Mouse (Mus musculus) layer of hippocampus, adult 18-20 months (tissue): Measurements from ENCODE around the gene Hnrnpdl. TPM values are rescaled to one million over a fixed set of nuclear protein-coding genes. Genes with fewer than 3 reads are reported as not detected.

Experiments
- DNase-seq, 2 experiments: peaks; one replicate each; pipeline ENCODE4 v3.0.0; 2022; ENCODE audit warnings: low spot score in 2 of 2
- total RNA-seq, 2 experiments: library from RNA; stranded (reverse); gene quantifications; 2 replicates each; pipeline ENCODE4 v1.2.3; 2021

Gene Hnrnpdl
- total RNA-seq, 2 experiments from 2014 or later: 163 to 166 TPM

GRCm38 (mm10) chr5:100047871-100048270, 8.4 kb upstream of the Hnrnpdl start:
- no peak for DNase-seq

GRCm38 (mm10) chr5:100047143-100047640, 7.7 kb upstream of the Hnrnpdl start:
- no peak for DNase-seq

DNA sequence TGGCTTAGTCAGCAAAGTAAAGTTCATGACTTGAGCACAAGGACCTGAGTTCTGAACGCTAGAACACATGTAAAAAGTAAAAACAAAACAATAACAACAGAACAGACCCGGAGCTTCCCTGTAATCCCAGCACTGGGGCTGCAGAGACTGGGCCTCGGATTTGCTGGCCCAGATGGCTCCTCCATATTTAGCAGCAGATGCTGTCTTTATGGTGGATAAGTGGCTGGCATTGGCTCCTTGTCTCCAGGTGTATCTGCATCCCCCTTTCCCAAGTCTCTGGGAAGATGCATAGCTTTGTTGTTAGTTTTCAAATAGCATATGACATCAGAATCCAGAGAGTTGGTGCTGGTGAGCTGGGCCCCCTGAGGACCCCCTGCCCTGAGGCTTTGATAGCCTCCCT, 6.6 kb upstream of the Hnrnpdl start:
- DNase-seq: no peak

GRCm38 (mm10) chr5:100044621-100045020, 5.2 kb upstream of the Hnrnpdl start:
- no peak for DNase-seq

GRCm38 (mm10) chr5:100044030-100044429, 4.6 kb upstream of the Hnrnpdl start:
- no peak for DNase-seq

DNA sequence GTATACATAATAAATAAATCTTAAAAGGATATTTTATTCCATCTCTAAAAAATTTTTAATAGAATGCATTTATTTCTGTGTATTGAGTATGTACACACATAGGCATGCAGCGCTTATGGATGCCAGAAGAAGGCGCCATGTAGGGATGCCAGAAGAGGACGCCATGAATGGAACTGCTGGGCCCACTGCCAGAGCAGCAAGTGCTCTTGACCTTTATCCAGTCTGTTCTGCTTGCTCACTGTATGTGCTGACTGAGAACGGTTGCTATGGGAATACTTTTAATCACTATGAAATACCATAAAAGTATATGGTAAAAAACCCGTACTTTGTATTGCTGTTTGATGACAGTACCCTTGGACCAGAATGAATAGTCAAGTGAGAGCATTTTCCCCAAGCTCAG, 3.9 kb upstream of the Hnrnpdl start:
- peak; percentile 30 to 58 for DNase-seq

GRCm38 (mm10) chr5:100042467-100042866, 3.0 kb upstream of the Hnrnpdl start:
- no peak for DNase-seq

- DNase-seq: no peak
Observed at GRCm38 (mm10) chr5:100041272-100041671, 1.8 kb upstream of the Hnrnpdl start.

DNA sequence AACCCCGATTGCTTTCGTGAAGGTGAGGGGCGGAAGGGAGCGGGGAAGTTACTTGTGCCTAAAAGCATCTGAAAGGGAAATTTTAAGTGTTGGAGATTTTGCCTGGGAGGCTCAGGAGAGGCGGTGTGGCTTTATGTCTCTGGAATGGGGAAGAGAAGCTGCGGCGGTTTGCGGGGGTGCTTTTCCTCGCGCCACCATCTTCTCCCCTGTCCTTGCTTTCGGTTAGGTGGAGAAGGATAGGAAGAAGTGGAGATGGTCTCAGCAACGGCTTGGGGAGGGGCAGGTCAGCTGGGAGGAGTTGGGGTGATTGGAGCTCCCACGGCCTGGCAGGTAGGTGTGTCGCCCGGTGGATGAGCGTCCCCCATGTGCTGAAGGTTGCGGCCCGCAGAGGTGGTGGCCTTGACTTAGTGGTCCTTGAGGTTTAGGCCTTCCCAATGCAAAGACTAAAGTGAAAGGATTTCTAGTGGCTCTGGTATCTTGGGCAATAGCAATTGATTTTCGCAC, 869 bp upstream of the Hnrnpdl start:
- DNase-seq: peak; percentile 28 to 36

DNA sequence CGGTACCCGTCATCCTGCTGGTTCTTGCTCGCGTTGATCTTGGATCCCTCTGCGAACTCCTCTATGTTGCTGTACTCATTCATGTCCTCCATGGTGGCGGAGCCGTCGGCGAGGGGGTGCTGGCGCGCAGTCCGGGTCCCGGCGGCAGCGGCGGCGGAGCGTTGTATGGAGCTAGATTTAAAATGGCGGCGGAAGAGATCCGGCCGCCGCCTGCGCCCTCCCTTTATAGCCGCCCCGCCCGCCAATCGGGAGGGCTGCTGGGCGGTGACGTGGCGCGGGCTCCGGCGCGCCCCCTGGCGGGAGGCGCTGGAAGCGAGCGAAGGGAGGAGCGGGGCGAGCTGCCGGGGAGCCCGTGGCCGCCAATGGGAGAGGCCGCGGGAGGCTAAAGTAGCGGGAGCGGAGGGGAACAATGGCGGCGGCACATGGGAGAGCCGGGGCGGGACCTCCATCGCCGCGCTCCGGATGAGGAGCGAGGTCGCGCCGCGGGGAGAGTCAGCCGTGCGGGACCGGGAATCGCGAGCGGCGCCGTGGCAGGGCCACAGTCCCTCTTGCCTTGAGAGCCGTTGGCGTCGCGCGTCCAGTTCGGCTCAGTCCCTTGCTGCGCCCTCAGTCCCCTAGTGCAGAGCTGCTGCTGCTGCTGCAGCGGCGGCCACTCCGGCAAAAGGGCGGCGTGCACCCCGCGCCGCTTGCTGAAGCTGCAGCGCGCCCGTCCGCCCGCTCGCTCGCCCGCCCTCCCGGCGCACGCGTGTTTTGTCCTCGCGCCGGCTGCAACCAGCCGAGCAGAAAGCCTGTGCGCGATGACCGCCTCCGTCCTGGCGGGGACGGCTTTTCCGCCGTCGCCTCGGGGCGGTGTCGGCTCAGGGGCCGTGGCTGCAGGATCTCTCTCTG, 506 bp downstream of the Hnrnpdl start:
- peak; percentile 95 to 97 for DNase-seq

DNA sequence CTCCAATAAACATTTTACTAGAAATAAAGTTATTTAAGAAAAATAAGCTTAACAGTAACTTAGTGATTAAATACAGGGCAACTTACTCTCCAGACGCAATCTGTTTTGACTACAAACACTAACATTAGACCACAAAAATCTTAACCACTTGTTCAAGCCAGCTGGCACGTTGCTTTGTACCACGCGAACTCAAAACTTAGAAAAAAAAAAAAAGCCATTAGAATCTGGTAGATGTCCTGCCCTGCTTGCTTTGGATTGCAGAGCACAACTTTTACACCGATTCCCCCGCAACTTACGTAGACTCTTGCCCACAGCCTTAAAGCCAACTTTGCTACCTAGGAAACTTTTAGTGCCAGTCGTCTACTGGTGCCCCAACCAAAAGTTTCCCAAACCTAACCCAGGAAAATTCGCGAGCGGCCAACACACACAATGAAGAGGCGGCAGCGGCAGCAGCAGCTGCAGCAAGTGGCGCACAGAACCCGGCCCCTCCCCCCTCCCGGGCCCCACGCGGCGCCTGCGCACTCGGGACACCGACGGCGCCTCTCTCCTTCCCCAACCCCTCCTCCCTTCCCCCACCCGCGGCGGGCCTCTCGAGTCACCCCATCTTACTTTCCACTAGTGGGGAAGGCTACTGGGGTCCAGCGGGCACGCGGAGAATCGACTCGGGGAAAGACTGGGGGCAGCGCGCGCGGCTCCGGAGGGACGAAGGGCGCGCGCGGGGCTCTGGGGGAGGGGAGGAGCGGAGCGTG, 1.3 kb downstream of the Hnrnpdl start:
- peak; percentile 79 to 92 for DNase-seq

- no peak for DNase-seq
Observed at GRCm38 (mm10) chr5:100036681-100037080, 2.8 kb downstream of the Hnrnpdl start.

- DNase-seq: no peak
Observed at GRCm38 (mm10) chr5:100035950-100036349, 3.5 kb downstream of the Hnrnpdl start.

- DNase-seq: no peak
Observed at GRCm38 (mm10) chr5:100032646-100033045, 6.8 kb downstream of the Hnrnpdl start.

GRCm38 (mm10) chr5:100032107-100032506, 7.4 kb downstream of the Hnrnpdl start:
- DNase-seq: no peak

- DNase-seq: peak in 1 of 2 experiments; percentile 45
Observed at GRCm38 (mm10) chr5:100030069-100030468, 9.4 kb downstream of the Hnrnpdl start.

GRCm38 (mm10) chr5:100024868-100025267, 14.6 kb downstream of the Hnrnpdl start:
- DNase-seq: no peak

GRCm38 (mm10) chr5:100024403-100024802, 15.1 kb downstream of the Hnrnpdl start:
- DNase-seq: no peak

DNA sequence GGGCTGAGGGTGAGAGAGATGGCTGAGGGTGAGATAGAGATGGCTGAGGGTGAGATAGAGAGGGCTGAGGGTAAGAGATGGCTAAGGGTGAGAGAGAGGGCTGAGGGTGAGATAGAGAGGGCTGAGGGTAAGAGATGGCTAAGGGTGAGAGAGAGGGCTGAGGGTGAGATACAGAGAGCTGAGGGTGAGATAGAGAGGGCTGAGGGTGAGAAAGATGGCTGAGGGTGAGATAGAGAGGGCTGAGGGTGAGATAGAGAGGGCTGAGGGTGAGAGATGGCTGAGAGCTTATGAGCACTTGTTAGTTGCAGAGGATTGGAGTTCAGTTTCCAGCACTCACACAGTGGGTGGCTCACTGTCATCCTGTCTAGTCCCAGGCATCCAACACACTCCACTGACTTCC, 19.4 kb downstream of the Hnrnpdl start:
- no peak for DNase-seq

- DNase-seq: no peak
Observed at GRCm38 (mm10) chr5:100012599-100012998, 26.9 kb downstream of the Hnrnpdl start.

- DNase-seq: no peak
Observed at GRCm38 (mm10) chr5:100008485-100008884, 31.0 kb downstream of the Hnrnpdl start.

GRCm38 (mm10) chr5:100007040-100007375, 32.5 kb downstream of the Hnrnpdl start:
- DNase-seq: no peak
